Mouse (Mus musculus) spleen, adult 12 weeks (tissue): ENCODE data around the gene Flt3.

Source experiments
- DNase-seq: peaks from one replicate; pipeline ENCODE4 v3.0.0; 2022; ENCODE audit warnings: low spot score

The Flt3 gene

DNA sequence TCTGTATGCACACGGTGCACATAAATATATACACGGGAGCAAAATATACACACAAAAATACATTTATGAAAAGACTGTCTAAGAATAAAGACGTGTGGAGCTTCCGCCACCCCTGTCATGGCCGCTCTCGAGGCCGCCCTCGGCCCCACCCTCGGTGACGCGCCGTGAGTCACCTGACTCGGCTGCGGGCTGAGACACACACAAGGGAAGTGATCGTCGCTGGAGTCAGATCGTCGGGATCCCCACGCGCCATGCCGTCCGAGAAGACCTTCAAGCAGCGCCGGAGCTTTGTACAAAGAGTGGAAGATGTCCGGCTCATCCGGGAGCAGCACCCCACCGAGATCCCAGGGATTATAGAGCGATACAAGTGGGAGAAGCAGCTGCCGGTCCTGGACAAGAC lies 8.4 kb upstream of the Flt3 start:
- DNase-seq = no peak

DNA sequence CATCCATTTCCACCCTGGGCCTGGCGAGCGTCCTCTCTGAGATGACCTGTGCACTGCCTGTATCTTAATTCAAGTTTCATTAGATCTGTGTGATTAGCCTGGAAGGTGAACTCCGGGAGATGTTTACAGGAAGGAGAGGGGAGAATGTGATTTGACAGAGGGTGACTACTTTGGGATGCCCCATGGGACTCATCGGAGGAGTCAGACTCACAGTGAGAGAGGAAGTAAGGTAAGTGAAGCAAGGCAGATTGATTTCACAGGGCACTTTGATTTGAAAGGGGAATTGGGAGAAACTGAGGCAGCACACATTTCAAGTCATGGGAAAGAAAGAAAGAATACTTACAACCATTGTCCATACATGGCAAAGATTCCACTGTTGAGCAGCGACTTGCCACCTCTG lies 5.8 kb upstream of the Flt3 start:
- no peak for DNase-seq

DNA sequence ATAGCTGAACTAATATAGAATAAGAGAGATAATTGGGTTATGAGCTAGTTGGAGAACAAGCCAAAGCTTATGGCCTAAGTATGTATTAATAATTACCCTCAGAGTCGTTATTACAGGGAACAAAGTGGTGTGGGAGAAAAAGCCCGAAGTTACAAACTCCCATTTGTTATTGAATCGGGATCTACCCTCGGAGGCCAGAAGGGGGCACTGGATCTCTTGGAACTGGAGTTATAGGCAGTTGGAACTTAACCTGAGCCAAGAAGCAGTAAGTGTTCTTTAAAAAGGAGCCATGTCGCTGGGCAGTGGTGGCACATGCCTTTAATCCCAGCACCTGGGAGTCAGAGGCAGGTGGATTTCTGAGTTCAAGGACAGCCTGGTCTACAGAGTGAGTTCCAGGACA lies 2.2 kb upstream of the Flt3 start:
- no peak for DNase-seq

DNA sequence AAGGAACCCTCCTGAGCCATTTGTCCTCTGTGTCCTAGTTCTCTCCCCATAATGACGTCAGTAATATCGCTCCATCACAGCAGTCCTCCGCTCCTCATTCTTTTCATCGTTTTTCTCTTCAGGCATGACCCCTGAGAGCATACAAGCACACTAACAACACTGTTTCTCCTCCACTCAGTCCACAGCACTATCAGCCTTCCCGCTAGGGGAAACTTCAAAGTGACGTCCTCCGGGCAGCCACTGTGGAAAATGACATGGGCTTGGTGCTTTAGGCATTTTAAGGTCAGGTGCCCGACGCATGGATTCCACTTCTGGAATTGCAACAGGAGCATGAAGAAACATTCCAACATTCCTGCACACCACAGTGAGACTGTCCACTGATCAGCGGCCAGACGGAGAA lies 735 bp upstream of the Flt3 start:
- DNase-seq = no peak

DNA sequence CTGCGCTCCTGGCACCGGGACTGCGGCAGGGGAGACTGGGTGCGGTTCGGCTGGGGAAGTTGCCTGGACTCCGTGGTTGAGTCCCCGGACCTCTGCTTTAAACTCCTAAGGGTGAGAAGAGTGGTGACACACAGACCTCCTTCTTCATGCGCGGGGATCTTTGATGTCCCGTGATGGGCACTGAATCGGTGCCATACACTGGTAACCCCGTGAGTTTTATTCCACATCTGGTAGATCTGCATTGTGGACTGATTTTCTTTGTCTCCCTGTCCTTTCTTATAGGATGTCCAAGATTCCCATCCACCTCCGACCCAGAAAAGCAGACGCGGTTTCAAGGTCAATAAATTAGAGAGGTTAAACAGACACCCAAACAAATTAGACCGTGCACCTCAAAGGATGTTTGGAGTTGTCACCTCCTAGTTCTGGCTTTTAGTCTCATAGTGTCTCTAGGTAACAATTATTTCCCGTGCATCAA lies 253 bp upstream of the Flt3 start:
- no peak for DNase-seq

DNA sequence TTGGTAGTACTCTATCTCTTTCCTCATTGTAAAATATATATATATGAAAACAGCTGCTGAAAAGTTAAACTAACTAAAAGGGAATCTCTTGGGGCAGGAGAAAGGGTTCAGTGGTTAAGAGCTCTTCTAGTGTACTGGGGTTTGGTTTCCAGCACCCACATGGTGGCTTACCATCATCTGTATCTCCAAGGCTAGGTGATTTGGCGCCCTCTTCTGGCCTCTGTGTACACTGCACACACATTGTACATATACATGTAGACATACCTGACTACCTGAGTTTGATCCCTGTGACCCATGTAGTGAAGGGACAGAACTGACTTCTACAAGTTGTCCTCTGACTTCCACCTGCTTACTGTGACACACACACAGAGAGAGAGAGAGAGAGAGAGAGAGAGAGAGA lies 5.2 kb downstream of the Flt3 start:
- no peak for DNase-seq

DNA sequence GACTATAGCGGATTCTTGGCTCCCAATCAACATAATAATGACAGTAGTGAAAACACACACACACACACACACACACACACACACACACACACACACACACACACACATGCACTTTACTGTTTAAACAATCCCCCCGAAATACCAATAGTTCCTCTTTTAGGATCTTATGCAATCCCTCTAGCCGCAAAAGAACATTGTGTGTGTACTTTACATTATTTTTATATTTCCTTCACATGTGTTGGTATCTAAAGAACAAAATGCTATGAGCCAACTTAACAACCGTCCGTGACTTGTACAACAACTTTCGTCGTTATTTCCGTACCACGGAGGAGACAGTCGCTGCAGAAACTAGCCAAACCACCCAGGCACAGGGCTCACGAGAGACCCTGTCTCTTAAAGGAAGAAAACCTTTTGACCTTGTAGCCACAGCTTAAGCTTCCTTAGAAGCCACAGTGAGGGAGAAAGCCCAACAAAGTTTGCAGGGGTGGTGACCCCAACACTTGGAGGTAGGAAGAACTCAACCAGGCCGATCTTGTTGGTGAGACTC lies 7.5 kb downstream of the Flt3 start:
- DNase-seq = no peak

DNA sequence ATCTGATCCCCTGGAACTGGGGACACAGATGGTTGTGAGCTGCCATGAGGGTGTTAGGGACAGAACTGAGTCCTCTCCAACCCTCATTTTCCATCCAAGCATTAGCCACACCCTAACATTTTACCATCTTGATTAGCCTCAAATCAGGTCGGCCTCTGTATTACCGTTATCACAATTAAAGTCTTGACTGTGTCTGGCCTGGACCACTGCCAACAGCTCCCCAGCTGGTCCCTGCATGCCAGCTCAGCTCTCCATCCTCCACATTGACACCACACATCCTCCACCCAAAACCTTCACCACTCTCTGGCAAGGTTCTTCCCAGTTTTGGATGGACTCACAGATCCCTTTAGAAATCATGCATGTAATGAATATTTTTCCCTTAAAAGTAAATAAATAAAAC lies 9.5 kb downstream of the Flt3 start:
- DNase-seq = no peak

DNA sequence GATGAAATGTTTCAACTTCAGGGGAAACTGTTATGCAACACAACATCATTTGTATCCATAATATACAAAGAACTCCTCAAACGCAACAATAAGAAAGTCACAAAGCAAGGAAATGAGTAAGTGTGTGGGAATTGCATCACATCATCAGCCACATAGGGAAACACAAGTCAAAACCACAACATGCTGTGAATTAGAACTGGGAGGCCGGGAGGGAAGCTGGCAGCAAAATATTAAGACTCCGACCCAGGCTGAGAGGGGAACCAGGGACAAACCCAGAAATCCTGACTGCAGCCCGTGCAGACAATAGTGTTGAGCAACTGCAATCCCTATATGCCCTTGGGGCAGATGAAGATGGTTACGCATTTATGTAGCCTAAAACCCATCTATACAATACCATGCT lies 11.2 kb downstream of the Flt3 start:
- no peak for DNase-seq

DNA sequence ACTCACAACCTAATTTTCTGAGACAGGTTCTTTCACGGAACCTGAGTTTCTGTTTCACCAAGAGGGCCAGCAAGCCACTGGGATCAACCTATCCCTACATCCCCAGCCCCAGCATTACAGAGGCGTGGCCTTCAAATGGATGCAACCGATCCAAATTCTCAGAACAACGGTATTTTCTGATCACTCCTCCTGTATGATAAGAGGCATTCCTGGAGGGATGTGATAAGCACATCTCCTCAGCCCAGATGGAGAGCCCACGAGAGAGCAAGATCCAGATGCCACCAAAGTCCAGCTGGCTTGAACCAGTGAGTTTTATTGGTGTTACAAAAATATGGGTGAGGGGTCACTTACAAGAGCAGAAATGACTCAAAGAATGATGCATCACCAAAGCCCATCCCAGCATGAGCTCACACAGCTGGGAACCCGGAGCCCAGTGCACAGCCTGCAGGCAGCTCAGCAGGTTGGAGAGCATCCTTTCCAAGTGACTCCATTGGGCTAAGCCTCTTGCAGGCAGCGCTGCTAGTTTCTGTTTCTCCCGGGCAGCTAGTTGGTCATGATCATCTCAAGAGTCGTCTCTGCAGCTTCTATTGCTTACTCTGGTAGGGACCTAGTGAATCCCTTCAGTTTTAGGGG lies 11.8 kb downstream of the Flt3 start:
- DNase-seq = no peak

DNA sequence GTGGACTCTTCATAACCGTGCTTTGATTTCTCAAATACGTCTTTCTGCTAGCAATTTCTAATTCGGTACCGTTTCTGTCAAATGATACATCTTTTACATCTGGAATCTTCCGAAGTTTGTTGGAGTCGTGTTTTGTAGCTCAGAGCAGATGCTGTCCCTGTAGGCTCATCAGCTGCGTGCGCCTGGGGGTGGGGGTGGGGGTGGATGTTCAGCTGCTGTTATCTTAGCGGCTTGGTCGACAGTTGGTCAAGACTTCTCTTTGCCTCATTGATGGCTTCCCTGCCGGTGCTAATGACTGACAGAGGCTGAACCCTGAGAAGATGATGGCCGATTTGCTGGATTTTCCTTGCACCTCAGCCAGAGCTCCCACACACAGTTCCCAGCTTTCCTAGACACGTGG lies 13.4 kb downstream of the Flt3 start:
- DNase-seq = no peak

DNA sequence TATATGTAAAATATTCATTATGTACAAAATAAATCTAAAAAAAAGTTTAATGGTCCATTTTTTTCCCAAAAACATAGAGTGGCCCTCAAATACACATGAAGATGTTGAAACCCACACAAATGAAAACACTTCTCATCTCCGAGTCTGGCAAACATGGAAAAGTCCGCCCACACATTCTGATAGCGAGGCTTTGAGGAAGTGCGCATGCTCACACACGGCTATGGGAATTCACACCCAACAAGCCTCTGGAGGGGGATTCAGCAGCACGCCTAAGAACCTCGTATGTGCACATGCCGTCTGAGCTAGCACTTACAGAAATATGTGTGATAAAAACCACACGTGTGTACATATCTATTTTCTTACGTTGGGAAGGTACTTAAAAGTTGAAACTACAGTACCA lies 18.9 kb downstream of the Flt3 start:
- DNase-seq = no peak

DNA sequence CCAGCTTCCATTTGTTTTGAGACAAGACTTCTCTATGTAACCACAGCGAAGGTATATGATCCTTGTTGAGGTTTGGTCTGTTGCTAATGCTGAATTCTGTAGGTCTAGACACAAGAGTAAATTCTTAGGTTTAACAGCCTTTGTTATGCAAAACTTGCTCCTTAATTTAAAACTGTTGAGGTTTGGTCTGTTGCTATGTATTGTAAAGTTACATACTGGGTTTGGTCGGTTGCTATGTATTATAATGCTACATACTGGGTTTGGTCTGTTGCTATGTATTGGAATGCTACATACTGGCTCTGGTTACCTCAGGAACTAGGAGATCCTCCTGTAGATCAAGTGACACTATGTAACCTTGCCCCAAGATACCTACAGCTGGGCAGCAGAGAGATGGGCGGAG lies 20.8 kb downstream of the Flt3 start:
- DNase-seq = no peak

DNA sequence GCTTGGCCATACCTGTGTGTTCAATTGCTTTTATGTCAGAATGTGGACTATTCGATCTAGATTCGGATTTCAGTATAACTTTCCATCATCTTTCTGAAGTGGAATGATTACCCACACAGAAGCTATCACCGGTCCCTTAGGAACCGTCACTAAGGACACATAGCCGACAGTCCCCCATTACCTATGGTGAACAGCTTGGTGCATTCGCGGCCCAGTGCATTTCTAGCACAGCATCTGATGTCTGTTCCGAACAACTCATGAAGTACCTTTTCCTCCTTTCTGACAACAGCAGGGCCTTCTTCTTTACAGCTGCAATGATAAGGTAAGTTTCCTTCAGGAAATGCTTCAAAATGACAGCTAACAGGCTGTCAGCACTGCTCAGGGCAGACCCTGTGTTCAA lies 30.0 kb downstream of the Flt3 start:
- DNase-seq = no peak

DNA sequence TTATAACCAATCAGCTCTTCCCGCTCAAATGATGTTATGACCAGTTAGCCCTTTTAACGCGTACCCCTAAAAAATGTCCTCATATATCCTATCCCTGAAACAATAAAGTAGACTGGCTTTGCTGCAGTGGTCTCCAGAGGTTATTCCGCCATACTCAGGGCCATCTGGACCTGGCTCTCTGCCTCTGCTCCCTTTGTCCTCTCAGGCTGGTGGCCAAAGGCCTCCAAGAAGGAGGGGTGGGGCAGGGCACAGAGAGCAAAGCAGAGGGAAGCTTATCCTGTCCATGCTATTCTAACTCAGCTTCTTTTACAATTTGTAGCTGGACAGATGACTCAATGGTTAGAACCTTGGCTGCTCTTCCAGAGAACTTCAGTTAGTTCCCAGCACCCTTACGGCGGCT lies 32.1 kb downstream of the Flt3 start:
- no peak for DNase-seq

DNA sequence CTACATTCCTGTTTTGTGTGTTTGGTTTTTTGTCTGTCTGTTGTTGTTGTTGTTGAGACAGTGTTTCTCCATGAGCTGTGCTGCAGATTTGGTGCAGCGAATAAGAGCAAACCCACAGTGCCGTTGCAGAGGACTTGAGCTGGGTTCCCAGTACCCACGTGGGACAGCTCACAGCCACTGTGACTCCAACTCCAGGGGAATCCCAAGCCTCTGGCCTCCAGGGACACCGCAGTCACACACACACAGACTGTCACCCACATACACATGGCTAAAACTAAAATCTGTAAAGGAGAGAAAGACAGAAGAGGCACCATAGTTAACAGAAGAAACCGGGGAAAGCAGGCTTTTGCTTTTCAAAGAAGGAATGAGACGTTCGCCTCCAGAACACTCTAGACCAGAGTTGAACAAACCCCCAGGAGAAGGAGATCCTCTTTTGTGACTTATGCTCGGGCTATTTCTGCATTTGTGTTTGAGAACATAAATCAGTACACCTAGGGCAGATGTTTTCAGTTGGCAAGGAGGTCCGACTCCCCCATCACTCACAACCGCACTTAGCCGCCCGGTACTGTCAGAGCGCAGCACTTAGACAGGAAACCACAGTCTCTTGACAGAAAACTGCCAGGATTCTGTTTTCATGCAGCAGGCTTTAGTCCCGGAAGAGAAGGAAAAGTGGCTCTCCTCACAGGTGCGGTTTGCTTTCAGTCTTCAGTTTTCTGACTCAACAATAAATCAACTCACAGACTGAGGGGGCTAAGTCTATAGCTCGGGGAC lies 34.1 kb downstream of the Flt3 start:
- DNase-seq = no peak

DNA sequence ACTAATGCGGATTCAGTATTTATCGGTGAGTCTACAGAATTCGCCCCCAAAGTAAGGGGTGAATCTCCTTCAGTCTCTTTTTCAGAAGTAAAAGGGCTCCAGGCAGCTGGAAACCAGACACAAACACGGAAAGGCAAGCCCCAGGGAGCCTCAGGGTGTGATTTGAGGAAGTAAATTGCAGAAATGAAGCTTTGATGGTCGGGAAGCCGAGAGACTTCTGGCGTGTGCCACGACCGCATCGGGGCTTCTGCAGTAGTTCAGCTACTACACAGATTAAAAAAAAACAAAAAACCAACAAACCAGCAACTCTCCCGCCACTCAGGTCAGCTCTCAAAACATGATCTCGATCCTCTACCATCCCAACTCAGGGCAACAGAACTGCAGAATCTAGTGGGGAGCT lies 37.2 kb downstream of the Flt3 start:
- DNase-seq = peak; percentile 35

DNA sequence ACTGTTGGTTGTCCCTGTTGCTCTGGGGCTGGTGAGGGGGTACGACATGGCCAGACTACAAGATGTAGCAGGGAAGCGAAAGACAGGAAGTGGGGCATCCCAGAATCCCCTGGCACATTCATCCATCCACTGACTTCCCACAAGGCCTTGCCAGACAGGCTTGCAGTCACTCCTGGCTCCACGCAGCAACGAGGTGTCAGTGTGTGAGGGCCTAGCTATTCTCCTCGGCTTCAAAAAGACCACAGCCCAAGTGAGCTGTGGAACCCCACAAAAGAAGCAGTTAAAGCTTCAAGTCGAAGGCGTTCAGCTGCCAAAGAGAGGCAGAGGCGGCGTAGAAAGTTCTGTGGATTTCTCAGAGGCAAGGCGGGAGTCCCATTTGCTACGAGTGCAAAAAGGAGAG lies 41.8 kb downstream of the Flt3 start:
- no peak for DNase-seq

DNA sequence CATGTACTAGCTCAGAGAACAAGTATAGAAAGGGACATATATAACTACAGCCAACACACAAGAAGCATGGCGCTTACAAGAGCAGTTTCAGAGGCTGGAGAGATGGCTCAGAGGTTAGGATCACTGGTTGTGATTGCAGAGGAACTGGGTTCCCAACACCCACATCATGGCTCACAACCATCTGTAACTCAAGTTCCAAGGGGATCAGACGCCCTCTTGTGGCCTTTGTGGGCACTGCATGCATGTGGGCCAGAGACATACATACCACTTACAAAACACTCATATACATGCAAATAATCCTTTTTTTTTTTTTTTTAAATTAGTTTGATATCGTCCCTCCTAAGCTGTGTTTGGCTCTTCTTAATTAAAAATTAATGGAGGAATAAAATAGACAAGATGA lies 42.8 kb downstream of the Flt3 start:
- DNase-seq = peak; percentile 16

DNA sequence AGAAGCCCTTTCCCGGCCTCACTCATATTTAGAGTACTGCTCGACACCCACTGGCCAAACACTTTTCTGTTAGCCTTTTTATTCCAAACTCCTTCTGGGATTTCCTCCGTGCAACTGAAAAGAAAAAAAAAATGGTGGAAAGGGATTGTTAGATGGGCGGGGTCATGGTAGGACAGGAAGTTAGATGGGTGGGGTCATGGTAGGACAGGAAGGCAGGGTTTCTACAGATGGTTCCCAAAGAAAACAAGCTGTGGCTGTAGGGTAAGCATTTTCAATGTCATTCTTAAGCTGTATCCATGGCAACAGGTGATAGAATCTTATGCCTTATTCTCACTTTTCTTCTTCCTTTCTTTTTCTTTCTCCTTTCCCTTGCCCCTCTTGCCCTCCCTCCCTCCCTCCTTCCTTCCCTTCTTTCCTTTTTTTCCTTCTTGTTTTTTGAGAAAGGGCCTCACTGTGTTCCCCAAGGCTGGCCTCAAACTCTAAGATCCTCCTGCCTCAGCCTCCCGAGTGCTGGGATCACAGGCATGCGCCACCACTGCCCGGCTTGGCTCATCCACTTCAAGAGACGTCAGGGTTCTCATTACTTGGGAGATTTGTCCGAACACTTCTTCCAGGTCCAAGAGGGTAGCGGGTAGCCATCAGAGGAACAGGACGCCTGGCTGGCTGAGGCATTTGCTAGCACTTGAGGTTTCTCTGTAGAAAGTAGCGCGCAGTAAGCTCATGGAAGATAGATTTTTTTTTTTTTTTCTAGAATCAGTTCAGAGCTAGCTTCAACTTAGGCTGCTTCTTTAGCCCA lies 43.8 kb downstream of the Flt3 start:
- DNase-seq = no peak

DNA sequence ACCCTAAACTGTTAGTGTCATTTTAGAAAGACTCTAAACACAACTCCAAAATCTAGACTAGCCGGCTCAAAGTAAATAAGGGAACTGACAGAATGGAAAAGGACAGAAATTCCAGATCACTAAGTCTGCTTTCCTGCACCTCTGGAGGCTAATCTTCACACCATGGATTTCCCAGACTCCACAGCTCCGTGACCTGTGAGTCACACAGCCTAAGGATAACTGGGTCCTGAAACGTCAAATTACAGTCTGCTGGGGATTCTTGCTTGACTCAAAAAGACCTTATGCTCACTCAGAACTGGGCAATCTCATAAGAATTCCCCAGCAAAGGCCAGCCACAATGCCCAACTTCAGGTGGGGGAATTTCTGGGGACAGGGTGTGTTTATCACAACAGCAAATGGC lies 44.5 kb downstream of the Flt3 start:
- no peak for DNase-seq

DNA sequence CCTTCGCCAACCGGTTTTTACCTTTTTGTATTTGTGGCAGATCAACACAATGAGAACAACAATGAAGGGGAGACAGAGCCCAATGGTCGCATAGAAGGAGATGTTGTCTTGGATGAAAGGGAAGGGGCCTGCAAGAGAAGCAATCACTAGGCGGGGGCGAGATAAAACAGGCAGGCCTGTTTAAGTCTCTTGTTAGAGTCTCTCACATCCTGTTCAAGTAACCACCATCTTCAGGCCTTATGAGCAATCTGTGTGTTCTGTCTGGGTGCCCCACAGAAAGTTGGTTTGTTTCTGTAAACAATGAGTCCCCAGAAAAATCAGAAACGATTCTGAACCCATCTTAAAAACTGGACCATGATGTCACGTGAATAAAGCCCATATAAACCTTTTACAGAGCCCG lies 45.3 kb downstream of the Flt3 start:
- DNase-seq = no peak
